Mouse (Mus musculus) bone marrow, adult 2 months (tissue): ENCODE measurements around the gene Rcan2.

Experiments used
- CTCF ChIP-seq: fragments of 200-500 bp; IDR thresholded peaks from 2 replicates; pipeline ENCODE4 v1.5.1; 2011; ENCODE audit warnings: low read length, control low read depth; ENCODE audit not compliant: control insufficient read depth, insufficient read depth
- POLR2A ChIP-seq: fragments of 200-500 bp; IDR thresholded peaks from 2 replicates; pipeline ENCODE4 v1.6.1; 2011; ENCODE audit warnings: low read depth, mild to moderate bottlenecking, control low read depth, low read length, borderline replicate concordance; ENCODE audit not compliant: control insufficient read depth

GRCm38 (mm10) chr17:44042301-44042700 lies 241.2 kb downstream of the Rcan2 start:
- TF ChIP-seq CTCF, result no peak
- TF ChIP-seq POLR2A, result no peak
